Mouse (Mus musculus): Measurements from ENCODE around the gene Pon2. TPM values are rescaled to one million over a fixed set of nuclear protein-coding genes. Genes with fewer than 3 reads are reported as not detected.

The Pon2 gene
- polyA plus RNA-seq, 1 experiment from 2014 or later: 42.8 TPM

DNA sequence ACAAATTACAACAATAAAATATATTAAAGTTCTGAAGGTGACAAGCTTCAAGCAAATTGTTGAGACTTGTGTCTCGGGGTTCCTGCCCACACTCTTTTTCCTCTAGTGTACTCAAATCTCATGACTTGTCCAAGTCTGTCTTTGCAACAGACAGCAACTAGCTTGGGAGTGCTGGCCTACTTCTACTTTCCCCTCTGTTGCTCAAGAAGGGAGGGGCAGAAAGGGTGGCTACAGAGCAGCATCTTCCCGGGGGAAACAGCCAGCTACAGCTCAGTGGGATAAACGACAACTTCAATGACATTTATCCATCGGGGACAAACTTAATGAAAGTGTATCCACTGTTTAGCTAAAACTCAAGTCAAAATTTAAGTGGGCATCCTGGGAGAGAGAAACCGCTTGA, 5.4 kb downstream of the Pon2 start:
- Histone ChIP-seq H3K9ac (no peak overlapping the region), H3K27me3 (ENCODE audit: insufficient read depth, low read length) (no peaks in the 10 kb centered on the region), H3K4me2 (no peak overlapping the region), H3K4me3 (ENCODE audit: low read depth, low read length) (no peak overlapping the region), H3K36me3 (ENCODE audit: insufficient read depth) (0 out of 2 replicates have a peak, but pooled peaks cover 3% of the 10 kb centered on the region), H3K9me3 (ENCODE audit: low read depth, low read length) (no peaks in the 10 kb centered on the region), H3K27ac (ENCODE audit: low read depth) (no peak overlapping the region), H3K4me1 (ENCODE audit: insufficient read depth) (peaks cover 7% of the 10 kb centered on the region)
- no peak for DNase-seq
- TF ChIP-seq CTCF (IDR thresholded peaks at IDR 0.05; ENCODE audit: low read depth): no peak
- no peak for ATAC-seq (ENCODE audit: insufficient read depth)
- 79% methylated on average over 5 of the region's 5 CpGs for WGBS

DNA sequence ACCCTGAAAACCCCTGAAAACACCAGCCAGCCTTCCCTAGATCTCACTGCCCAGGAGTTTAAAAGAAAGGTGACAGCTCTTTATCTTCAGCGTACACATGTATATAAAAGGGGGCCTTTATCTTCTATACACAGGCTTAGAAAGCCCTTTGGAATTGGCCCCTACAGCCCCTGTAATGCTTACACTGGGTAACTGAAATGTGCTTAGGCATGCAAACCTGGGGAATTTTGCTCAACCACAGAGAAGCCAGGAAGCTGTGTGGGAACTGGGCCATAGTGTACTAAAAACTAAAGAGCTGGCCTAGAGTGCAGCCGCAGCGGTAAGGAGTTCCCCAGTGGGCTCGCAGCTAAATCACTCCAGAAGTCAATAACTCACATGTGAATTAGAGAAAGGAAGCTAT, 6.8 kb downstream of the Pon2 start:
- H3K27me3 ChIP-seq (ENCODE audit: insufficient read depth, low read length): no peaks in the 10 kb centered on the region
- H3K27ac ChIP-seq (ENCODE audit: low read depth): no peak overlapping the region
- DNase-seq: no peak
- 61% methylated on average over 4 of the region's 4 CpGs for WGBS
- no peak overlapping the region for H3K4me2 ChIP-seq
- no peak; the same call in 1 of the 2 replicates for ATAC-seq (ENCODE audit: insufficient read depth)
- no peaks in the 10 kb centered on the region for H3K9me3 ChIP-seq (ENCODE audit: low read depth, low read length)
- no peak overlapping the region for H3K4me3 ChIP-seq (ENCODE audit: low read depth, low read length)
- peaks cover 4% of the 10 kb centered on the region for H3K4me1 ChIP-seq (ENCODE audit: insufficient read depth)
- H3K9ac ChIP-seq: no peak overlapping the region
- H3K36me3 ChIP-seq (ENCODE audit: insufficient read depth): peaks cover 6% of the 10 kb centered on the region; the same call in 1 of the 2 replicates
- TF ChIP-seq CTCF (IDR thresholded peaks at IDR 0.05; ENCODE audit: low read depth): no peak

- TF ChIP-seq CTCF (IDR thresholded peaks at IDR 0.05; ENCODE audit: low read depth): no peak
- H3K36me3 ChIP-seq (ENCODE audit: insufficient read depth): peaks cover 6% of the 10 kb centered on the region; the same call in 1 of the 2 replicates
- no peaks in the 10 kb centered on the region for H3K9me3 ChIP-seq (ENCODE audit: low read depth, low read length)
- peaks cover 3% of the 10 kb centered on the region; the same call in 1 of the 2 replicates for H3K4me1 ChIP-seq (ENCODE audit: insufficient read depth)
- peak overlapping the region; percentile 39 for H3K27ac ChIP-seq (ENCODE audit: low read depth)
- ATAC-seq (ENCODE audit: insufficient read depth) (no peak), DNase-seq (no peak)
- no peak overlapping the region for H3K4me2 ChIP-seq
- WGBS: 29% methylated on average over 5 of the region's 5 CpGs
- H3K27me3 ChIP-seq (ENCODE audit: insufficient read depth, low read length): no peaks in the 10 kb centered on the region
- no peak overlapping the region for H3K4me3 ChIP-seq (ENCODE audit: low read depth, low read length)
- no peak overlapping the region for H3K9ac ChIP-seq
Observed at GRCm38 (mm10) chr6:5287919-5288318, 10.3 kb downstream of the Pon2 start.

GRCm38 (mm10) chr6:5287392-5287791, 10.9 kb downstream of the Pon2 start:
- Histone ChIP-seq H3K9me3 (ENCODE audit: low read depth, low read length) (no peaks in the 10 kb centered on the region), H3K4me1 (ENCODE audit: insufficient read depth) (peaks cover 3% of the 10 kb centered on the region; the same call in 1 of the 2 replicates), H3K27ac (ENCODE audit: low read depth) (peak overlapping the region; percentile 18; the same call in 1 of the 2 replicates), H3K27me3 (ENCODE audit: insufficient read depth, low read length) (no peaks in the 10 kb centered on the region), H3K36me3 (ENCODE audit: insufficient read depth) (peaks cover 6% of the 10 kb centered on the region; the same call in 1 of the 2 replicates), H3K4me3 (ENCODE audit: low read depth, low read length) (no peak overlapping the region), H3K9ac (no peak overlapping the region), H3K4me2 (no peak overlapping the region)
- TF ChIP-seq CTCF (IDR thresholded peaks at IDR 0.05; ENCODE audit: low read depth): no peak
- 57% methylated on average over 2 of the region's 2 CpGs for WGBS
- DNase-seq (no peak), ATAC-seq (ENCODE audit: insufficient read depth) (no peak; the same call in 1 of the 2 replicates)

DNA sequence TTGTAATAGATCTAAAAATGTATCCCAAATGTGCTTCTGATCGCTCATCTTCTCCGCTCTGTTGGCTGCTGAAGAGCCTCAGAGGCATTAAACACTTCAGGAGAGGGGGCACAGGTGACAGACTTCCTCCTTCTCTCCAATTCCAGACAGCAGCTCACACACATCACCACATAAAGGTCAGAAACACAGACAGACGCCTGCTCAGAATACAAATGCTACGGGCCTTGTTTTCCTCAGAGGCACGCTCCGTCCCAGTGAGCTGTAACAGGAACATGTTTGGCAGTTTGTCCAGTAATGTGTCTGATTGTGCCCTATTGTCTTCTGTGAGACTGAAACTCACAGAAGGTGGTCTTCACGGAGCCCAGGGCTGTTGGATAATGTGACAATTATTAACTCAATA, 15.8 kb downstream of the Pon2 start:
- ATAC-seq (ENCODE audit: insufficient read depth) (no peak), DNase-seq (no peak)
- H3K9me3 ChIP-seq (ENCODE audit: low read depth, low read length): no peaks in the 10 kb centered on the region
- no peaks in the 10 kb centered on the region; the same call in 1 of the 2 replicates for H3K4me1 ChIP-seq (ENCODE audit: insufficient read depth)
- H3K4me3 ChIP-seq (ENCODE audit: low read depth, low read length): no peak overlapping the region
- H3K9ac ChIP-seq: no peak overlapping the region
- WGBS: 70% methylated on average over 7 of the region's 7 CpGs
- H3K4me2 ChIP-seq: no peak overlapping the region
- no peak for TF ChIP-seq CTCF (IDR thresholded peaks at IDR 0.05; ENCODE audit: low read depth)
- no peak overlapping the region for H3K27ac ChIP-seq (ENCODE audit: low read depth)
- H3K27me3 ChIP-seq (ENCODE audit: insufficient read depth, low read length): no peaks in the 10 kb centered on the region
- peaks cover under 1% of the 10 kb centered on the region; the same call in 1 of the 2 replicates for H3K36me3 ChIP-seq (ENCODE audit: insufficient read depth)

GRCm38 (mm10) chr6:5280576-5281305, 17.5 kb downstream of the Pon2 start:
- no peak for TF ChIP-seq CTCF (IDR thresholded peaks at IDR 0.05; ENCODE audit: low read depth)
- WGBS: 40% methylated on average over 6 of the region's 6 CpGs
- no peak overlapping the region for H3K4me2 ChIP-seq
- DNase-seq (no peak), ATAC-seq (ENCODE audit: insufficient read depth) (no peak)
- no peaks in the 10 kb centered on the region for H3K27me3 ChIP-seq (ENCODE audit: insufficient read depth, low read length)
- H3K4me1 ChIP-seq (ENCODE audit: insufficient read depth): no peaks in the 10 kb centered on the region; the same call in 1 of the 2 replicates
- peaks cover 14% of the 10 kb centered on the region for H3K36me3 ChIP-seq (ENCODE audit: insufficient read depth)
- no peaks in the 10 kb centered on the region for H3K9me3 ChIP-seq (ENCODE audit: low read depth, low read length)
- H3K27ac ChIP-seq (ENCODE audit: low read depth): no peak overlapping the region
- H3K4me3 ChIP-seq (ENCODE audit: low read depth, low read length): no peak overlapping the region
- H3K9ac ChIP-seq: no peak overlapping the region

DNA sequence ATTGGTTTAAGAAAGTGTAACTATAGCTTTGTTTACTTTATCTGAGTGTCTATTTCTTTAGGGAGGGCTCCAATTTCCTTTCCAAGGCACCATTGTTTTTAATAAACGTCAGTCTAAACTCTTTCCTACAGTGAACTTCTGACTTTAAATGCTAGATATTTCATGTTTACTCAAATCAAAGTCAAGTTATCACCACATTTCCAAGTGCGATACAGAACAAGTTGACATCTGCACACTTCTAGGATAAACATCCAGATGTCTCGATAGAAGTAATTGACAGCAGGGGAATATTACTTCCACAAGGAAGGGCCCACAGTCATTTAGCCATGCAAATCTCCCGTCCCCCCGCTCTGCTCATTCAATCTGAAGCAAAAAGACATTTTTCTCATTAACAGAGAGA, 20.3 kb downstream of the Pon2 start:
- Histone ChIP-seq H3K27ac (ENCODE audit: low read depth) (no peak overlapping the region), H3K9ac (no peak overlapping the region), H3K4me2 (no peak overlapping the region), H3K4me3 (ENCODE audit: low read depth, low read length) (no peak overlapping the region), H3K36me3 (ENCODE audit: insufficient read depth) (peaks cover 22% of the 10 kb centered on the region), H3K27me3 (ENCODE audit: insufficient read depth, low read length) (no peaks in the 10 kb centered on the region), H3K9me3 (ENCODE audit: low read depth, low read length) (no peaks in the 10 kb centered on the region), H3K4me1 (ENCODE audit: insufficient read depth) (no peaks in the 10 kb centered on the region; the same call in 1 of the 2 replicates)
- no peak for TF ChIP-seq CTCF (IDR thresholded peaks at IDR 0.05; ENCODE audit: low read depth)
- ATAC-seq (ENCODE audit: insufficient read depth) (peak; percentile 77), DNase-seq (peak; percentile 63)
- 20% methylated on average over 5 of the region's 5 CpGs for WGBS

Data from lung, embryonic 14.5 days (tissue).